Mouse (Mus musculus) lung, embryonic 16.5 days (tissue): ENCODE data around the gene Lbhd1. TPM values are rescaled to one million over a fixed set of nuclear protein-coding genes. Genes with fewer than 3 reads are reported as not detected.
A peak's percentile ranks its signal among the peaks of the same experiment; 100 is the strongest.

Source experiments
- ATAC-seq: fragments of 200-750 bp; cut with Nextera tagmentation; 2 replicates; pipeline ENCODE4 v1.8.0; 2017; ENCODE audit warnings: low read depth, mild to moderate bottlenecking, moderate library complexity
- H3K27ac ChIP-seq: fragments of 300-500 bp; sonication (generic); 2 replicates; pipeline ENCODE4 v1.5.1; 2014; ENCODE audit warnings: mild to moderate bottlenecking, control low read depth, low read length
- H3K27me3 ChIP-seq: fragments of 300-500 bp; sonication (generic); 2 replicates; pipeline ENCODE4 v1.6.1; 2014; ENCODE audit warnings: low read depth, low read length, mixed read lengths; ENCODE audit not compliant: control insufficient read depth, insufficient read depth
- H3K36me3 ChIP-seq: fragments of 300-500 bp; sonication (generic); 2 replicates; pipeline ENCODE4 v1.6.1; 2014; ENCODE audit warnings: low read length; ENCODE audit not compliant: control insufficient read depth, insufficient read depth
- H3K4me1 ChIP-seq: fragments of 300-500 bp; sonication (generic); replicated peaks from 2 replicates; pipeline ENCODE4 v1.6.1; 2014; ENCODE audit warnings: low read length, mixed read lengths; ENCODE audit not compliant: control insufficient read depth, insufficient read depth
- H3K4me2 ChIP-seq: fragments of 300-500 bp; sonication (generic); 2 replicates; pipeline ENCODE4 v1.6.1; 2014; ENCODE audit warnings: low read depth, low read length, control low read depth
- H3K4me3 ChIP-seq: fragments of 300-500 bp; sonication (generic); 2 replicates; pipeline ENCODE4 v1.5.1; 2014; ENCODE audit warnings: mild to moderate bottlenecking, low read length, control low read depth
- H3K9ac ChIP-seq: fragments of 300-500 bp; sonication (generic); 2 replicates; pipeline ENCODE4 v1.6.1; 2014; ENCODE audit warnings: low read length, control low read depth
- H3K9me3 ChIP-seq: fragments of 300-500 bp; sonication (generic); 2 replicates; pipeline ENCODE4 v1.6.1; 2016; ENCODE audit warnings: low read length; ENCODE audit not compliant: control insufficient read depth
- WGBS: fragments of 180-500 bp; shearing (Covaris S2); extraction: QIAGEN DNeasy Blood & Tissue Kit; methylation state at CpG from one replicate; pipeline ENCODE4 v1.1.7; 2014; 5-methylcytosine and 5-hydroxymethylcytosine counted together
- polyA plus RNA-seq: library from polyadenylated mRNA; unstranded; fragments of >200 nt; fragmentation: Nextera tagmentation; extraction: Ambion mirVana; gene quantifications from 2 replicates; pipeline ENCODE4 v1.2.1, GENCODE M21; 2015

The Lbhd1 gene
- polyA plus RNA-seq, 1 experiment from 2014 or later = 71.3 TPM

- Histone ChIP-seq H3K27me3 (no peaks in the 10 kb centered on the region), H3K4me1 (peaks cover 22% of the 10 kb centered on the region), H3K4me3 (peak overlapping the region; percentile 90), H3K27ac (peak overlapping the region; percentile 88), H3K4me2 (peak overlapping the region; percentile 56), H3K9me3 (no peaks in the 10 kb centered on the region), H3K9ac (peak overlapping the region; percentile 94), H3K36me3 (peaks cover 15% of the 10 kb centered on the region)
- WGBS = 6% methylated on average over 13 of the region's 13 CpGs
- no peak for ATAC-seq
Observed at GRCm38 (mm10) chr19:8898576-8898975, 15.0 kb downstream of the Lbhd1 start.

GRCm38 (mm10) chr19:8899079-8899478, 15.5 kb downstream of the Lbhd1 start:
- Histone ChIP-seq H3K27me3 (no peaks in the 10 kb centered on the region), H3K9me3 (no peaks in the 10 kb centered on the region), H3K4me2 (peak overlapping the region; percentile 56), H3K9ac (peak overlapping the region; percentile 94), H3K36me3 (peaks cover 18% of the 10 kb centered on the region), H3K4me3 (peak overlapping the region; percentile 90), H3K27ac (no peak overlapping the region), H3K4me1 (peaks cover 18% of the 10 kb centered on the region)
- no peak for ATAC-seq
- WGBS = 26% methylated on average over 3 of the region's 3 CpGs

- H3K4me3 ChIP-seq = no peak overlapping the region
- no peaks in the 10 kb centered on the region for H3K9me3 ChIP-seq
- no peak for ATAC-seq
- H3K4me1 ChIP-seq = peaks cover 9% of the 10 kb centered on the region
- H3K36me3 ChIP-seq = peaks cover 50% of the 10 kb centered on the region
- H3K27me3 ChIP-seq = no peaks in the 10 kb centered on the region
- no peak overlapping the region for H3K27ac ChIP-seq
- no peak overlapping the region for H3K4me2 ChIP-seq
- H3K9ac ChIP-seq = no peak overlapping the region
- 92% methylated on average over 5 of the region's 5 CpGs for WGBS
Observed at GRCm38 (mm10) chr19:8903412-8903811, 19.9 kb downstream of the Lbhd1 start.

- no peaks in the 10 kb centered on the region for H3K4me1 ChIP-seq
- no peak overlapping the region for H3K4me3 ChIP-seq
- WGBS = 91% methylated on average over 6 of the region's 6 CpGs
- H3K27me3 ChIP-seq = no peaks in the 10 kb centered on the region
- no peak overlapping the region for H3K4me2 ChIP-seq
- H3K9ac ChIP-seq = no peak overlapping the region
- H3K36me3 ChIP-seq = peaks cover 81% of the 10 kb centered on the region
- no peak for ATAC-seq
- H3K9me3 ChIP-seq = no peaks in the 10 kb centered on the region
- H3K27ac ChIP-seq = no peak overlapping the region
Observed at GRCm38 (mm10) chr19:8908531-8908930, 25.0 kb downstream of the Lbhd1 start.

- Histone ChIP-seq H3K27me3 (no peaks in the 10 kb centered on the region), H3K9me3 (no peaks in the 10 kb centered on the region), H3K4me3 (no peak overlapping the region), H3K27ac (no peak overlapping the region), H3K36me3 (peaks cover 87% of the 10 kb centered on the region), H3K9ac (no peak overlapping the region), H3K4me2 (no peak overlapping the region), H3K4me1 (no peaks in the 10 kb centered on the region)
- 91% methylated on average over 5 of the region's 5 CpGs for WGBS
- no peak for ATAC-seq
Observed at GRCm38 (mm10) chr19:8911810-8912209, 28.3 kb downstream of the Lbhd1 start.

GRCm38 (mm10) chr19:8914212-8914611, 30.7 kb downstream of the Lbhd1 start:
- Histone ChIP-seq H3K4me3 (no peak overlapping the region), H3K36me3 (peaks cover 68% of the 10 kb centered on the region), H3K9me3 (no peaks in the 10 kb centered on the region), H3K27ac (no peak overlapping the region), H3K4me1 (no peaks in the 10 kb centered on the region), H3K27me3 (no peaks in the 10 kb centered on the region), H3K9ac (no peak overlapping the region), H3K4me2 (no peak overlapping the region)
- no peak for ATAC-seq
- 92% methylated on average over 3 of the region's 3 CpGs for WGBS

GRCm38 (mm10) chr19:8919000-8919399, 35.5 kb downstream of the Lbhd1 start:
- 91% methylated on average over 3 of the region's 3 CpGs for WGBS
- Histone ChIP-seq H3K27me3 (no peaks in the 10 kb centered on the region), H3K9ac (no peak overlapping the region), H3K4me3 (no peak overlapping the region), H3K4me1 (peaks cover 9% of the 10 kb centered on the region), H3K36me3 (peaks cover 30% of the 10 kb centered on the region), H3K27ac (no peak overlapping the region), H3K9me3 (no peaks in the 10 kb centered on the region), H3K4me2 (no peak overlapping the region)
- no peak for ATAC-seq

- Histone ChIP-seq H3K27me3 (no peaks in the 10 kb centered on the region), H3K9ac (peak overlapping the region; percentile 81), H3K36me3 (peaks cover 23% of the 10 kb centered on the region), H3K4me2 (peak overlapping the region; percentile 76), H3K9me3 (no peaks in the 10 kb centered on the region), H3K27ac (peak overlapping the region; percentile 90), H3K4me3 (peak overlapping the region; percentile 74), H3K4me1 (peaks cover 9% of the 10 kb centered on the region)
- ATAC-seq = no peak
- WGBS = 64% methylated on average over 6 of the region's 6 CpGs
Observed at GRCm38 (mm10) chr19:8919684-8920072, 36.1 kb downstream of the Lbhd1 start.

GRCm38 (mm10) chr19:8920073-8920736, 36.7 kb downstream of the Lbhd1 start, which contains the start of gene B3gat3:
Gene B3gat3, plus strand, starts transcription at chr19:8920374.
- peaks cover 9% of the 10 kb centered on the region for H3K4me1 ChIP-seq
- no peaks in the 10 kb centered on the region for H3K27me3 ChIP-seq
- peak within 1 kb of the TSS; percentile 81 for H3K9ac ChIP-seq
- WGBS = 2% methylated on average over 36 of the region's 50 CpGs
- H3K36me3 ChIP-seq = peaks cover 18% of the 10 kb centered on the region
- H3K4me3 ChIP-seq = peak within 1 kb of the TSS; percentile 74
- peak within 1 kb of the TSS; percentile 90 for H3K27ac ChIP-seq
- H3K4me2 ChIP-seq = peak within 1 kb of the TSS; percentile 76
- ATAC-seq = peak; percentile 99
- no peaks in the 10 kb centered on the region for H3K9me3 ChIP-seq
